Mouse (Mus musculus): ENCODE measurements at regions not wholly inside any gene's neighbourhood (a gene's known extent, or its start where the extent isn't known, plus 50 kb on each side); places are given as distances from the start of the nearest gene placed in this dataset.

- in situ Hi-C loops (cut with MboI; ENCODE audit: low sequenced_read_pairs in 2 of 2, unreplicated experiment in 2 of 2) = loop anchor here (25.0 kb wide), 1 partner anchor 580 kb away; no protein-coding TSS in a partner anchor
- Histone ChIP-seq H3K4me1 (ENCODE audit: control insufficient read depth in 2 of 2, insufficient read depth in 2 of 2, low read length in 2 of 2, poor library complexity in 1 of 2) (no peaks in the 10 kb centered on the region), H3K36me3 (ENCODE audit: control insufficient read depth, insufficient read depth, low read length, poor library complexity, severe bottlenecking) (no peaks in the 10 kb centered on the region), H3K9me3 (ENCODE audit: control insufficient read depth, insufficient read depth, low read depth, low read length) (no peaks in the 10 kb centered on the region), H3K27ac (ENCODE audit: insufficient read depth, low read depth, low read length, poor library complexity, severe bottlenecking) (no peak overlapping the region), H3K9ac (ENCODE audit: insufficient read depth, low read depth, low read length, poor library complexity, severe bottlenecking) (no peak overlapping the region), H3K4me3 (ENCODE audit: insufficient read depth in 1 of 2, low read depth in 1 of 2, low read length in 2 of 2, poor library complexity in 1 of 2, severe bottlenecking in 1 of 2) (no peak overlapping the region)
- no peak for TF ChIP-seq MAFK (IDR thresholded peaks at IDR 0.05; ENCODE audit: insufficient read depth, low read depth, low read length)
- no peak for TF ChIP-seq CHD2 (IDR thresholded peaks at IDR 0.05; ENCODE audit: low read depth, low read length)
- TF ChIP-seq ZC3H11A (IDR thresholded peaks at IDR 0.05; ENCODE audit: borderline replicate concordance, low read depth, low read length) = no peak
- TF ChIP-seq HCFC1 (IDR thresholded peaks at IDR 0.05; ENCODE audit: borderline replicate concordance, insufficient read depth, low read length) = no peak
- no peak for TF ChIP-seq ZNF384 (IDR thresholded peaks at IDR 0.05; ENCODE audit: low read depth, low read length)
- DNase-seq (ENCODE audit: low read depth, low spot score) = no peak
These were observed 476.5 kb upstream of the Zmiz1 start for GRCm38 (mm10) chr14:24982489-24982888.

- TF ChIP-seq CHD2 (IDR thresholded peaks at IDR 0.05; ENCODE audit: low read depth, low read length) (no peak), ZC3H11A (IDR thresholded peaks at IDR 0.05; ENCODE audit: borderline replicate concordance, low read depth, low read length) (peak; percentile 76; the same call in 1 of the 2 replicates), ZNF384 (IDR thresholded peaks at IDR 0.05; ENCODE audit: low read depth, low read length) (peak; percentile 58; the same call in 1 of the 2 replicates), MAFK (IDR thresholded peaks at IDR 0.05; ENCODE audit: insufficient read depth, low read depth, low read length) (no peak), HCFC1 (IDR thresholded peaks at IDR 0.05; ENCODE audit: borderline replicate concordance, insufficient read depth, low read length) (no peak)
- Histone ChIP-seq H3K9ac (ENCODE audit: insufficient read depth, low read depth, low read length, poor library complexity, severe bottlenecking) (no peak overlapping the region), H3K9me3 (ENCODE audit: control insufficient read depth, insufficient read depth, low read depth, low read length) (no peaks in the 10 kb centered on the region), H3K4me1 (ENCODE audit: control insufficient read depth in 2 of 2, insufficient read depth in 2 of 2, low read length in 2 of 2, poor library complexity in 1 of 2) (no peaks in the 10 kb centered on the region), H3K36me3 (ENCODE audit: control insufficient read depth, insufficient read depth, low read length, poor library complexity, severe bottlenecking) (no peaks in the 10 kb centered on the region), H3K27ac (ENCODE audit: insufficient read depth, low read depth, low read length, poor library complexity, severe bottlenecking) (no peak overlapping the region), H3K4me3 (ENCODE audit: insufficient read depth in 1 of 2, low read depth in 1 of 2, low read length in 2 of 2, poor library complexity in 1 of 2, severe bottlenecking in 1 of 2) (no peak overlapping the region)
- DNase-seq (ENCODE audit: low read depth, low spot score) = peak; percentile 46
- in situ Hi-C loops (cut with MboI; ENCODE audit: low sequenced_read_pairs in 2 of 2, unreplicated experiment in 2 of 2) = loop anchor here (25.0 kb wide), 1 partner anchor 579 kb away; no protein-coding TSS in a partner anchor
These were observed 475.7 kb upstream of the Zmiz1 start for GRCm38 (mm10) chr14:24983279-24983678.

DNA sequence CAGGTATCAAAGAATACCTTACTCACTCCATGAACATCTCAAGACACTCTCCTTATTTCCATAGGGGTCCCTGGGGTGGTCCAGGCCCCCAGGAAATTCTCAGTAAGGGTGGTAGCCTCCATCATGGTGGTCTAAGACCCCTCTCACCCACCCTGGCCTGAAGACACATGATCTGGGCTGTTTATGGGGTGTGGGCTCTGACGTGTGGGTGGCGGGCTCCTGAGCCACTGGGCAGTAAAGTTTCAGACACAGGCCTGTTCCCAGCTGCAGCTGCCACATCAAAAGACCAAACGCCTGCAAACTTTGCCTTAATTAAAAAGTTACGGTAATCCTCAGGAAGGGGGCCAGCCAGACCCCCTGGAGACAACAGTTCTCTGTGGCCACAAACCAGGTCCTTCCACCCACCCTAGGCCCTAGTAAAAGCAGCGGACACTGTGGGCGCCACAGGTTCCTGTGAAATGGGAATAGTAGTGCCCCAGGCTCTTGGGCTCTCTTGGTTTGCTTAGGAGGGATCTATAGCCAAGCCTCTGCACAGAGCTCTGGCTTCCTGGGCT, 473.1 kb upstream of the Zmiz1 start:
- Histone ChIP-seq H3K9me3 (ENCODE audit: control insufficient read depth, insufficient read depth, low read depth, low read length) (no peaks in the 10 kb centered on the region), H3K9ac (ENCODE audit: insufficient read depth, low read depth, low read length, poor library complexity, severe bottlenecking) (no peak overlapping the region), H3K27ac (ENCODE audit: insufficient read depth, low read depth, low read length, poor library complexity, severe bottlenecking) (no peak overlapping the region), H3K4me1 (ENCODE audit: control insufficient read depth in 2 of 2, insufficient read depth in 2 of 2, low read length in 2 of 2, poor library complexity in 1 of 2) (no peaks in the 10 kb centered on the region), H3K4me3 (ENCODE audit: insufficient read depth in 1 of 2, low read depth in 1 of 2, low read length in 2 of 2, poor library complexity in 1 of 2, severe bottlenecking in 1 of 2) (no peak overlapping the region), H3K36me3 (ENCODE audit: control insufficient read depth, insufficient read depth, low read length, poor library complexity, severe bottlenecking) (no peaks in the 10 kb centered on the region)
- in situ Hi-C loops (cut with MboI; ENCODE audit: low sequenced_read_pairs in 2 of 2, unreplicated experiment in 2 of 2) = loop anchor here (25.0 kb wide), 1 partner anchor 576 kb away; no protein-coding TSS in a partner anchor
- no peak for TF ChIP-seq MAFK (IDR thresholded peaks at IDR 0.05; ENCODE audit: insufficient read depth, low read depth, low read length)
- no peak for TF ChIP-seq ZNF384 (IDR thresholded peaks at IDR 0.05; ENCODE audit: low read depth, low read length)
- no peak for TF ChIP-seq ZC3H11A (IDR thresholded peaks at IDR 0.05; ENCODE audit: borderline replicate concordance, low read depth, low read length)
- TF ChIP-seq CHD2 (IDR thresholded peaks at IDR 0.05; ENCODE audit: low read depth, low read length) = no peak
- TF ChIP-seq HCFC1 (IDR thresholded peaks at IDR 0.05; ENCODE audit: borderline replicate concordance, insufficient read depth, low read length) = no peak
- DNase-seq (ENCODE audit: low read depth, low spot score) = no peak

DNA sequence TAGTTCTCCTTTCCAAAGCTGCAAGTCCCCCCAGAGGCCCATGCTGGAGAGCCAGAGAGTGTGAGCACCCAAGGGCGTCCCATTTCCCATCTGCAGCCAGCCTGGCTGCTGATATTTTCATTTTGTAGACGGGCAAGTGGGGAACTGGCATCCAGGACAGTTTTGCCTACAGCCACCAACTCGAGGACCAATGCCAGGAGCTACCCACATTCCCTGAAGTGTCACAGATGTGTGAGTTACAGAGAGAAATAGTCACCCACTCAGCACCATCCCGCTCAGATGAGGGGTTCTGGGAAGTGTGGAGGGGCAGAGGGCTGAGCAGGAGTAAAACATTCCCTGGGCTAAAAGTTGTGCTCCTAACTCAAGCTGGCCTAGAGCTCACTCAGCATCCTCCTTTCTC, 472.6 kb upstream of the Zmiz1 start:
- Histone ChIP-seq H3K27ac (ENCODE audit: insufficient read depth, low read depth, low read length, poor library complexity, severe bottlenecking) (no peak overlapping the region; the same call in 1 of the 2 replicates), H3K4me1 (ENCODE audit: control insufficient read depth in 2 of 2, insufficient read depth in 2 of 2, low read length in 2 of 2, poor library complexity in 1 of 2) (no peaks in the 10 kb centered on the region), H3K4me3 (ENCODE audit: insufficient read depth in 1 of 2, low read depth in 1 of 2, low read length in 2 of 2, poor library complexity in 1 of 2, severe bottlenecking in 1 of 2) (no peak overlapping the region), H3K9me3 (ENCODE audit: control insufficient read depth, insufficient read depth, low read depth, low read length) (no peaks in the 10 kb centered on the region), H3K9ac (ENCODE audit: insufficient read depth, low read depth, low read length, poor library complexity, severe bottlenecking) (no peak overlapping the region), H3K36me3 (ENCODE audit: control insufficient read depth, insufficient read depth, low read length, poor library complexity, severe bottlenecking) (no peaks in the 10 kb centered on the region)
- in situ Hi-C loops (cut with MboI; ENCODE audit: low sequenced_read_pairs in 2 of 2, unreplicated experiment in 2 of 2) = loop anchor here (25.0 kb wide), 1 partner anchor 576 kb away; no protein-coding TSS in a partner anchor
- no peak for DNase-seq (ENCODE audit: low read depth, low spot score)
- TF ChIP-seq MAFK (IDR thresholded peaks at IDR 0.05; ENCODE audit: insufficient read depth, low read depth, low read length) (no peak), HCFC1 (IDR thresholded peaks at IDR 0.05; ENCODE audit: borderline replicate concordance, insufficient read depth, low read length) (no peak), CHD2 (IDR thresholded peaks at IDR 0.05; ENCODE audit: low read depth, low read length) (no peak), ZNF384 (IDR thresholded peaks at IDR 0.05; ENCODE audit: low read depth, low read length) (no peak), ZC3H11A (IDR thresholded peaks at IDR 0.05; ENCODE audit: borderline replicate concordance, low read depth, low read length) (no peak)
